Mouse (Mus musculus) kidney, postnatal 36 days (tissue): ENCODE measurements around the gene Dnal4.
A peak's percentile ranks its signal among the peaks of the same experiment; 100 is the strongest.

Experiments
- DNase-seq, 2 experiments: peaks; one replicate each; pipeline ENCODE4 v3.0.0; 2021 to 2022; ENCODE audit warnings: mixed read lengths in 2 of 2

Gene Dnal4

GRCm38 (mm10) chr15:79760956-79761355, 16.7 kb downstream of the Dnal4 start:
- no peak for DNase-seq

DNA sequence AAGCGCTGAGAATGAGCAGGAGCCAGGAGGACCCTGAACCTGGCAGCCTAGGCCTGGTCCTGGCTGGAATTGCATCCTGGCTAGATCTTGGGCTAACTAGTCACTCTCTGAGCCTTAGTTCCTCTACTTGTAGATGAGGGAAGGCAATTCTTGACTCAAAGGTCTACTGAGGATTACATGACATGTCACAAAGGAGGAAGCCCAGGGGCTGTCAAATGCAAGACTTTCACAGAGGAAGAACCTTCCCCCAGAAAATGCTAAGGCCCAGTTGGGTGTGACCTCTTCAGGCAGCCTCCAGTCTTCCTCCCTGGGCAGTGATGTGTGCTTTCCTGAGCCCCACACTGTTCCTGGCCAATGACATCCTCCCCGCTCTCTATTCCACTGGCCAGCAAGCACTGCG, 20.5 kb downstream of the Dnal4 start:
- no peak for DNase-seq

- no peak for DNase-seq
Measured at GRCm38 (mm10) chr15:79755977-79756625, 21.5 kb downstream of the Dnal4 start.

DNA sequence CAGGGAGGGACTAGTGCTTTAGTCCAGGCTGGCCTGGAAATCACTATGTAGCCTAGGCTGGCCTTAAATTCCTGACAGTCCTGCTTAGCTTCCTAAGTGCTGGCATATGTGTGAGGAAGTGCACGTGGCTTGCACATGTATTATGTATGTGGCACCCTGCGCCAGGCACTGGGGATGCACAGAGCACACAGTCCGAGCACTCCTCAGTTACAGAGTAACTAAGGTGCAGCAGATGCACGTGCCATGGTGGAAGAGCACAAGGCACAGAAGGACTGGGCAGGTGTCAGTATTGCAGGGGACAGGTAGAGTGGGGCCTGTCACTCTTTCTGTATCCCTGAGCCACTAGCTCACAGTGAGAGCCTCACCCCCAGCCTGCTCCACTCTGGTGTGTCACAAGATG, 22.5 kb downstream of the Dnal4 start:
- DNase-seq: no peak

GRCm38 (mm10) chr15:79753873-79754272, 23.8 kb downstream of the Dnal4 start:
- no peak for DNase-seq

DNA sequence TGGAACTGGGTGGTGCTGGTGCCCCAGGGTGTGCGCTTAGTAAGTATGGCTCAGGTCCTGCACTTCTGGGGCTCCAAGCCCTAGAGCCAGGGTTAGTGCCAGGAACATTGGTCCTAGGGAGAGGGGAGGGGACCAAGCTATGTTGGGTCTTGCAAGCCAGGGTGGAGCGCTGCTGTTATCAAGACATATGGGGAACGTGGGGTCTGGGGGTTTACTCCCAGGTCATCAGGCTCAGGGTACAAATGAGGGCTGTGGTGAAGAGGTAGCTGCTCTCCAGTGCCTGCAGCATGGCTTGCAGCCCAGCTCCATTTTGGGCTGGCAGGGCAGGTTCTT, 24.3 kb downstream of the Dnal4 start:
- DNase-seq: no peak

GRCm38 (mm10) chr15:79752742-79753419, 24.8 kb downstream of the Dnal4 start:
- DNase-seq: peak; percentile 62 to 82

- DNase-seq: no peak
Measured at GRCm38 (mm10) chr15:79751772-79752171, 25.9 kb downstream of the Dnal4 start.

DNA sequence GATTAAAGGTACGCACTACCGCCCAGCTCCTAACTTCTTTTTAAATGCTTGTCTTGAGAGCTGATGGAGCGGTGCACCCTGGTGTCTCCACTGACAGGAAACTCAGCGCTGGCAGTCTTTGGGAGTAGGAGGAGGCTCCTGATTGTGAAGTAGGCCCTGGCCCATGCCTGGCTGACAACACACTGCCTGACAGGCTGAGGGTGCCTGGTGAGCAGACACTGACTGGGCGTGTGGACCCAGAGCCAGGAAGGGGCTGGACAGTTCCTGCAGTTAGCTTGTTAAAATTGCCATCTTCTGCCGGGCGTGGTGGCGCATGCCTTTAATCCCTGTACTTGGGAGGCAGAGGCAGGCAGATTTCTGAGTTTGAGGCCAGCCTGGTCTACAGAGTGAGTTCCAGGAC, 27.4 kb downstream of the Dnal4 start:
- no peak for DNase-seq

DNA sequence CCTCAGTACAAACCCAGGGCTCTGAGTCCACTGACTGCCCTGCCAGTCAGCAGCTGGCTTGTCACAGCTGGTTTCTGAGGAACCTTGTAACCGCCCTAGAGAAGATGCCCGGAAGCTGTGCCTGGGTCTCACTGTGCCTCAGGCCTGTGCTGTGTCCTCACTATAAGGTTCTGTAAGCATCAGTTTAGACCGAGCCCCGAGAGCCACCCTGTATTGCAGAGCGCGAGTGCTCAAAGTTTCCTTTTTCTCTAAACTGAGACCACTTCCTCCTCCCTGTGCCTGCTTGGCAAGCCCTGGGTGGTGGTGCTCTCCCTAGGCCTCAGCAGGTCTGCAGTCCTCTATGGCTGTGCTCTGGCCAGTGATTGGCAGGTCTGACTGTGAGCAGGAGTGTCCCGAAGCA, 28.5 kb downstream of the Dnal4 start:
- no peak for DNase-seq

GRCm38 (mm10) chr15:79747998-79748397, 29.7 kb downstream of the Dnal4 start:
- DNase-seq: peak in 1 of 2 experiments; percentile 62

DNA sequence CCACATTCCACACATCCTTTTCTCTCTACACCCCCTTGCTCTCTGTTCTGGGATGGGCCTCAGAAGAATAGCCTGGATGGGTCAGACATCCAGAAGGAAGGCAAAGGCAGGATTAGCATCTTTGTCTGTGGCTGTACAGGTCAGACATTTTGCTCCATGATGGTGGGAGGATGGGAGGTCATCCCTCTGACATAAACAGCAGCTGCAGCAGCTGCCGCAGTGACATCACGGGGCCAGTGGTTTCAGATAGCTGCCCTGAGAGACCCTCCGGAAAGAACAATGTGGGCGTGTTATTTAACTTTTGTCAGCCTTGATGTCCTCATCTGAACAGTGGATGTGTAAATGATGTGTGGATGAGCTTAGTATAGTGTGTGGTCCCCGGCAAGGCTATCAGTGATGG, 31.8 kb downstream of the Dnal4 start:
- no peak for DNase-seq

GRCm38 (mm10) chr15:79745312-79745711, 32.3 kb downstream of the Dnal4 start:
- peak; percentile 60 to 75 for DNase-seq

- DNase-seq: peak; percentile 56 to 60
Measured at GRCm38 (mm10) chr15:79744742-79745141, 32.9 kb downstream of the Dnal4 start.

DNA sequence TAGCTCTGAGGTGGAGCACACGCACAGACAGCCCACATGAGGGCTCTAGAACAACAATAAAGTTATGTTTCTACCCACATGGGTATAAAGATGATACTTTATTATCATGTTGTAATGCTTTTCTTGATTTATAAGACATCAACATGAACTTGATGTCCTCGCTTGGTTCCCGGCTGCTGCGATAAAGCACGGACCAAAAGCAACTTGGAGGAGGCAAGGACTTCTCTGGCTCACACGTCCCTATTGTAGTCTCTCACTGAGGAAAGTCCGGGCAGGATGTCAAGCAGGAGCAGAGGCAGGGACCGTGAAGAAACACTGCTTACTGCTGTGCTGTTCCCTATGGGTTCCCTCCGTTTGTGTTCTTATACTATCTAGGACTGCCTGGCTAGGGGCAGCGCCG, 33.6 kb downstream of the Dnal4 start:
- no peak for DNase-seq

DNA sequence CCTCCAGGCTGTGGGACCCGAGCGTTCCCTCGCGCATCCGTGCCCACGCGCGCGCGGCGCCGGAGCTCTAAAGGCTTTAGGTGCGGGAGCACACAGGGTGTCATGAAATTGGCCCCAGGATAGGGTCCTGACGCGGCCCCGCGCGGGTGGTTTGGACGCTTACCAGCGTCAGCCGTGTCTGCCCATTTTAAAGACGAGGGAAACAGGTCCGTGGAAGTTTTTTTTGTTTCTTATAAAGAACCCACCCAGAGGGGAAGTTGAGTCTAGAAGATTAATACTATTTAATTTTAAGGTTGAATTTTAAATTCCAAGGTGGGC, 35.0 kb downstream of the Dnal4 start:
- DNase-seq: no peak

DNA sequence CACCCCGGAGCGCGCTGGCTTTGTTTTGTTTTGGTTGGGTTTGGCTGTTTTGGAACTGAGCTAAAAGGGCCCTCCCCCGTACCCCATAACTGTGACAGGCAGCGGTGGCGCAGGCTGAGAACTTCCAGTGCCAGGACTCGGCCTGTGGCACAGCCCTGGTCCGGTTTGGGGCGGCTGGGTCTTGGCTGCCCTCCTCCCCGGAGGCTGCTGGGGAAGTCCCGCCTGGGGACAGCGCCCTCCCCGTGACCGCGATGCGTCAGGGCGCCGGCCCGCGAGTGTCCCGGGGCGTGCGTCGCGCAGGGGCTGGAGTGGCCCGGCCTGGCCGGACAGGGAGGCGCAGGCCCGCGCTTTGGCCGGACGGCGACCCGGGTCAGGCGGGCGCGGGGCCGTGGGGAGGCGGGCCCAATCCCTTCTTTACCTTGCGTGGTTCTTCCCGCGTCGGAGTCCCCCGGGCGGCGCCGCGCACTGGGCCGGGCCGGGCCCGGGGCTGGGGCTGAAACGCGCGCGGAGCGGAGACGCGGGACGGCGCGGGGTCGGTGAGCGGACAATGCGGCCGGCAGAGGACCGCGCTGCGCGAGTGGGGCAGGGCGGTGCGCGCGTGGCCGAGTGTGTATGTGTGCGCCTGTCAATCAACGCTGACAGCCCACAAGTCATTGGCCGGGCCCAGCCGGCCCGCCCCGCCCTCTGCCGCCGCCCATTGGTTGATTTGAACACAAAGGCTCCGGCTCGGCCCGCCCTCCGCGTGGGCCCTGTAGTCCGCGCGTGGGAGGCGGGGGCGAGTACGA, 35.5 kb downstream of the Dnal4 start, which contains the start of gene Sun2:
Gene Sun2, minus strand, starts transcription at position 616 of the 785 bp plus-strand sequence.
- DNase-seq: peak; percentile 95 to 97

DNA sequence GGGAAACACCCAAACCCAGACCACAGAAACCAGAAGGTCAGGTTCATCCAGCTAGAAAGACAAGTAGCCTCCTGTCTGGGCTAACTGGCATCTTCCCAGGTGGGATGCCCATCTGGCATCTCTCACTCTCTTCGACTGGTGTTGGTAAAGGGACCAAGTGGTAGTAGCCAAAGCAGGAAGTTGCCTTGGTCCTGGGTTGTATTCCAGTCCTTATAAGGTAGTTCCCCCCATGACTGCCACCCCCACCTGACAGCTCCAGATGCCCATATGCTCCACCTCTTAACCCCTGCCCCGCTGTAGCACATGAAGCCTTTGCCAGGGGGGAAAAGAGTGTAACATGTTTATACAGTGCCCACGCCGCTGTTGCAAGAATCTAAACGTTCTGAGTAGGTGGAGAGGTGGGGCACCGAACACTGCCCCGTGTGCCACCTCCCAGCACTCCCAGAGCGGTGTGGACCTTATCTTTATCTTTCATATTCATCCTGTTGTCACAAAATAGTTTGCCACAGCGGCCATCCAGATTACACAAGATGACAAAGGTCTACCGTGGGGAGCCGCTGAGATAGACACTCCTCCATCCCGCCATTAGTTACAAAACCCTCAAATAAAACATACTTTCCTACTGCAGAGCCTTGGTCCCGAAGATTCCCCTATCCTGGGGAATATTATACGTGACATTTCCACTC, 36.3 kb downstream of the Dnal4 start:
- peak in 1 of 2 experiments; percentile 23 for DNase-seq

GRCm38 (mm10) chr15:79740739-79741138, 36.9 kb downstream of the Dnal4 start:
- DNase-seq: no peak

GRCm38 (mm10) chr15:79734311-79734710, 43.3 kb downstream of the Dnal4 start:
- no peak for DNase-seq

DNA sequence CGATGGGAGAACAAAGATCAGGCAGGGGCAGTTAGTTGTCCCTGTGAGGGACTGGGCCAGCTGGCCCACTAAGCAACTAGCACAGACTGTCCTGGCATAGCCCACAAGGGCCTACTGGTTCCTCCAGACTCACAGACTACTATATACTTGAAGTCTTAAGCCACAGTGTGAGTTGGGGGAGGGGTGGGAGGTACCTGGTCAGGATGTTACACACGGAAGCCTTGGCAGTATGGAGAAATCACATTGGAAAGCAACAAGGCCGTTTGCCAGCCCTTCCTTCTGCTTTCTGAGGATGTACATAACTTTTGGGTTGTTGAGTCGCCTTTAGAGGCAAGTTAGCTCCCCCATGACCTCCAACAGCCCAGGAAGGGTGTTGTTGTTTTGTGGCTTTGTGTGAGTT, 44.0 kb downstream of the Dnal4 start:
- DNase-seq: no peak

DNA sequence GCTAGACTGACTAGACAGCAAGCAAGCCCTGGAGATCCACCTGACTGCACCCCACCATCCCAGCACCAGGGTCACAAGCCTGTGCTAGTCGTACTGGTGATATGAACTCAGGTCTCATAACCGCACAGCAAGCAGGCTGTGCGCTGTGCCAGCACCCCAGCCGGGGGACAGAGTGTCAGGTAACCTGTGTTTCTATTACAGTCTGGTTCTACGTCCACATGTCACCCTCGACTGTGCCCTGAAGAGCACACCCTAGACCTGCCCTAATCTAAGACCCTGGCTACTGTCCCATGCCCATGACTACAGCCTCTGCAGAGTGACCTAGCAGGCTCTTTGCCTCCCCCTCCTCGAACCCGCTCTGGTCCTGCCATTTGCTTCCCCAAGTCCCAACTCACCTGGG, 44.5 kb downstream of the Dnal4 start:
- DNase-seq: no peak

GRCm38 (mm10) chr15:79731554-79731953, 46.1 kb downstream of the Dnal4 start:
- DNase-seq: no peak
